8 mouse cellular contexts compared by ENCODE assay signal in genomic region chr4:62763990-62764389, GRCm38 (mm10).
DNase-seq lines count a peak whose midpoint lies in the region; ATAC-seq and TF ChIP-seq lines count a peak whose summit lies in the region.

No protein-coding gene starts in this region.

- no peak overlapping the region for H3K4me2 ChIP-seq in forebrain, postnatal 0 days (ENCODE audit: low read depth)
- no peak overlapping the region for H3K4me2 ChIP-seq in liver, embryonic 16.5 days (ENCODE audit: low read depth, low read length)
- no peak overlapping the region for H3K4me2 ChIP-seq in neural tube, embryonic 15.5 days

- TF ChIP-seq CTCF in E14TG2a.4 (conservative IDR thresholded peaks at IDR 0.05; ENCODE audit: low read length): peak; percentile 82
- peak; percentile 95 for TF ChIP-seq CTCF in forebrain, postnatal 0 days (IDR thresholded peaks at IDR 0.05; ENCODE audit: low read depth)
- peak; percentile 74 for TF ChIP-seq CTCF in testis, adult 2 months (IDR thresholded peaks at IDR 0.05; ENCODE audit: control insufficient read depth, insufficient read depth, insufficient replicate concordance, low read depth, low read length)

- no peak for TF ChIP-seq POLR2A in testis, adult 2 months (IDR thresholded peaks at IDR 0.05; ENCODE audit: control insufficient read depth, low read depth, low read length)

- H3K27ac ChIP-seq in forebrain, postnatal 0 days (ENCODE audit: low read depth, low read length): no peak overlapping the region
- no peak overlapping the region for H3K27ac ChIP-seq in liver, embryonic 16.5 days (ENCODE audit: low read length)
- H3K27ac ChIP-seq in neural tube, embryonic 15.5 days (replicated peaks): no peak overlapping the region
- H3K27ac ChIP-seq in testis, adult 2 months (ENCODE audit: control insufficient read depth, insufficient read depth, low read depth, low read length): no peak overlapping the region

- peak; percentile 94 for ATAC-seq in forebrain, postnatal 0 days
- 0 out of 2 replicates have a peak, but pooled peaks have one; percentile 53 for ATAC-seq in liver, embryonic 16.5 days (ENCODE audit: low read depth)
- peak; percentile 85 for ATAC-seq in neural tube, embryonic 15.5 days (ENCODE audit: low FRiP score)

- H3K27me3 ChIP-seq in E14TG2a.4 (ENCODE audit: insufficient read depth, low read length): no peaks in the 10 kb centered on the region
- no peaks in the 10 kb centered on the region for H3K27me3 ChIP-seq in forebrain, postnatal 0 days (ENCODE audit: insufficient read depth, low read length)
- H3K27me3 ChIP-seq in liver, embryonic 16.5 days (ENCODE audit: control insufficient read depth, insufficient read depth, low read depth, low read length): no peaks in the 10 kb centered on the region
- no peaks in the 10 kb centered on the region; the same call in 1 of the 2 replicates for H3K27me3 ChIP-seq in neural tube, embryonic 15.5 days (replicated peaks)
- no peaks in the 10 kb centered on the region for H3K27me3 ChIP-seq in testis, adult 2 months (ENCODE audit: control insufficient read depth, insufficient read depth, low read length)

- peak; percentile 74 for DNase-seq in cerebellum, adult 11 months
- peak; percentile 84 for DNase-seq in forebrain, postnatal 0 days
- peak; percentile 61 for DNase-seq in heart, postnatal 25 days (ENCODE audit: low spot score)
- DNase-seq in large intestine, adult 2 months (ENCODE audit: low read depth, low spot score): peak; percentile 36

- H3K36me3 ChIP-seq in E14TG2a.4 (ENCODE audit: insufficient read depth, low read length): no peaks in the 10 kb centered on the region
- no peaks in the 10 kb centered on the region for H3K36me3 ChIP-seq in forebrain, postnatal 0 days (ENCODE audit: insufficient read depth)
- H3K36me3 ChIP-seq in liver, embryonic 16.5 days (ENCODE audit: control insufficient read depth, insufficient read depth): no peaks in the 10 kb centered on the region
- no peaks in the 10 kb centered on the region for H3K36me3 ChIP-seq in neural tube, embryonic 15.5 days
- H3K36me3 ChIP-seq in testis, adult 2 months (ENCODE audit: control insufficient read depth, insufficient read depth, low read length): no peaks in the 10 kb centered on the region

- 14% methylated on average over 5 of the region's 5 CpGs for WGBS in forebrain, postnatal 0 days
- WGBS in large intestine, adult 2 months: 5% methylated on average over 5 of the region's 5 CpGs
- 6% methylated on average over 5 of the region's 5 CpGs for WGBS in liver, embryonic 16.5 days (ENCODE audit: insufficient replicate concordance)
- WGBS in neural tube, embryonic 15.5 days: 13% methylated on average over 5 of the region's 5 CpGs

- H3K9me3 ChIP-seq in E14TG2a.4 (ENCODE audit: low read length): no peaks in the 10 kb centered on the region
- H3K9me3 ChIP-seq in forebrain, postnatal 0 days (ENCODE audit: low read length): no peaks in the 10 kb centered on the region
- H3K9me3 ChIP-seq in liver, embryonic 16.5 days (replicated peaks; ENCODE audit: control insufficient read depth, low read length): no peaks in the 10 kb centered on the region
- H3K9me3 ChIP-seq in neural tube, embryonic 15.5 days (replicated peaks): no peaks in the 10 kb centered on the region

- no peak overlapping the region for H3K9ac ChIP-seq in forebrain, postnatal 0 days
- H3K9ac ChIP-seq in liver, embryonic 16.5 days (ENCODE audit: low read depth, low read length): no peak overlapping the region
- no peak overlapping the region for H3K9ac ChIP-seq in neural tube, embryonic 15.5 days (replicated peaks)

- H3K4me3 ChIP-seq in E14TG2a.4 (replicated peaks; ENCODE audit: low read length): no peak overlapping the region
- H3K4me3 ChIP-seq in forebrain, postnatal 0 days (ENCODE audit: low read depth, low read length): no peak overlapping the region
- no peak overlapping the region for H3K4me3 ChIP-seq in liver, embryonic 16.5 days (ENCODE audit: low read depth, low read length)
- no peak overlapping the region for H3K4me3 ChIP-seq in neural tube, embryonic 15.5 days (replicated peaks)
- H3K4me3 ChIP-seq in testis, adult 2 months (ENCODE audit: control insufficient read depth, low read depth, low read length): no peak overlapping the region

- intact Hi-C loops in heart, postnatal 25 days (cut with DNase I): loop anchor here (1.0 to 5.0 kb wide), 5 partner anchors 37 to 307 kb away; no protein-coding TSS in a partner anchor

- no peaks in the 10 kb centered on the region for H3K4me1 ChIP-seq in E14TG2a.4 (replicated peaks; ENCODE audit: low read depth, low read length)
- H3K4me1 ChIP-seq in forebrain, postnatal 0 days (ENCODE audit: insufficient read depth): peaks cover 7% of the 10 kb centered on the region; the same call in 1 of the 2 replicates
- no peaks in the 10 kb centered on the region for H3K4me1 ChIP-seq in liver, embryonic 16.5 days (ENCODE audit: control insufficient read depth, low read depth, low read length)
- peaks cover 11% of the 10 kb centered on the region for H3K4me1 ChIP-seq in neural tube, embryonic 15.5 days
- peaks cover 2% of the 10 kb centered on the region; the same call in 1 of the 2 replicates for H3K4me1 ChIP-seq in testis, adult 2 months (ENCODE audit: control insufficient read depth, insufficient read depth, low read length)
